Mouse (Mus musculus): ENCODE measurements around the gene Ndufa6. TPM values are rescaled to one million over a fixed set of nuclear protein-coding genes. Genes with fewer than 3 reads are reported as not detected.
A peak's percentile ranks its signal among the peaks of the same experiment; 100 is the strongest.

Gene Ndufa6
- polyA plus RNA-seq, 1 experiment from 2014 or later, result 256 TPM

- peaks cover 53% of the 10 kb centered on the region for H3K4me1 ChIP-seq
Measured at GRCm38 (mm10) chr15:82336629-82337028, 17.5 kb downstream of the Ndufa6 start.

GRCm38 (mm10) chr15:82335194-82335593, 18.9 kb downstream of the Ndufa6 start:
- Histone ChIP-seq H3K9me3 (no peaks in the 10 kb centered on the region), H3K36me3 (replicated peaks) (peaks cover 61% of the 10 kb centered on the region), H3K27ac (replicated peaks) (no peak overlapping the region), H3K27me3 (replicated peaks; ENCODE audit: low read depth, poor library complexity, severe bottlenecking) (peaks cover 9% of the 10 kb centered on the region), H3K4me3 (no peak overlapping the region), H3K4me1 (peaks cover 42% of the 10 kb centered on the region)
- 96% methylated on average over 4 of the region's 4 CpGs for WGBS
- DNase-seq (ENCODE audit: low spot score), result no peak

More at GRCm38 (mm10) chr15:82336629-82337028, 17.5 kb downstream of the Ndufa6 start:
- 0 out of 2 replicates have a peak overlapping the region, but pooled peaks have one; percentile 2 for H3K4me3 ChIP-seq
- WGBS, result 77% methylated on average over 12 of the region's 12 CpGs
- no peak overlapping the region for H3K27ac ChIP-seq (replicated peaks)
- peaks cover 24% of the 10 kb centered on the region for H3K27me3 ChIP-seq (replicated peaks; ENCODE audit: low read depth, poor library complexity, severe bottlenecking)
- no peaks in the 10 kb centered on the region for H3K9me3 ChIP-seq
- peaks cover 47% of the 10 kb centered on the region for H3K36me3 ChIP-seq (replicated peaks)
- no peak for DNase-seq (ENCODE audit: low spot score)

GRCm38 (mm10) chr15:82325382-82325781, 28.7 kb downstream of the Ndufa6 start:
- WGBS, result 68% methylated on average over 2 of the region's 2 CpGs

DNA sequence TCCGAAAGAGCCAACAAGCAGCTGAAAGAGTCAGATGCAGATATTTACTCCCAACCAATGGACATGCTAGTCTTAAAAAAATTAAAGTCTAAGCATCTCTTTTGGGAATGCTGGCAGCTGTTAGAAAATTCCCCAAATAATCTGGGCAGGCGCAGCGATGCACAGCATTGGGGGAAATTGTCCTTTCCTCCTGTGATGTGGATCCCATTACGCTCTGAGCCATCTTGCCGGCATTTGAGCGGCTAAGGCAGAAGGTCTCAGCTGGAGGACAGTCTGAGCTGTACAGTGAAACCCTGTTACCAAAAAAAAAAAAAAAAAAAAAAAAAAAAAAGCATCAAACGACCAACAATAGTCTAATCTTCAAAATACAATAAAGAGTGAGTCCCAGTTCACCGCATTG, 31.9 kb downstream of the Ndufa6 start:
- 80% methylated on average over 8 of the region's 8 CpGs for whole genome bisulfite sequencing
- peaks cover 22% of the 10 kb centered on the region for H3K4me1 ChIP-seq
- 0 out of 2 replicates have a peak, but pooled peaks cover 4% of the 10 kb centered on the region for H3K27me3 ChIP-seq (replicated peaks; ENCODE audit: low read depth, poor library complexity, severe bottlenecking)
- no peaks in the 10 kb centered on the region for H3K36me3 ChIP-seq (replicated peaks)
- H3K9me3 ChIP-seq, result no peaks in the 10 kb centered on the region
- H3K27ac ChIP-seq (replicated peaks), result no peak overlapping the region
- H3K4me3 ChIP-seq, result no peak overlapping the region
- DNase-seq (ENCODE audit: low spot score), result no peak

More at GRCm38 (mm10) chr15:82325382-82325781, 28.7 kb downstream of the Ndufa6 start:
- Histone ChIP-seq H3K4me3 (no peak overlapping the region), H3K9me3 (no peaks in the 10 kb centered on the region), H3K27ac (replicated peaks) (no peak overlapping the region), H3K4me1 (peaks cover 27% of the 10 kb centered on the region), H3K27me3 (replicated peaks; ENCODE audit: low read depth, poor library complexity, severe bottlenecking) (0 out of 2 replicates have a peak, but pooled peaks cover 4% of the 10 kb centered on the region), H3K36me3 (replicated peaks) (peaks cover 17% of the 10 kb centered on the region)
- no peak for DNase-seq (ENCODE audit: low spot score)

GRCm38 (mm10) chr15:82319613-82320012, 34.5 kb downstream of the Ndufa6 start:
- DNase-seq (ENCODE audit: low spot score), result no peak
- Histone ChIP-seq H3K36me3 (replicated peaks) (no peaks in the 10 kb centered on the region), H3K4me3 (no peak overlapping the region), H3K27me3 (replicated peaks; ENCODE audit: low read depth, poor library complexity, severe bottlenecking) (0 out of 2 replicates have a peak, but pooled peaks cover 4% of the 10 kb centered on the region), H3K4me1 (peaks cover 6% of the 10 kb centered on the region), H3K27ac (replicated peaks) (no peak overlapping the region), H3K9me3 (no peaks in the 10 kb centered on the region)
- WGBS, result 81% methylated on average over 1 of the region's 1 CpGs

- 84% methylated on average over 6 of the region's 6 CpGs for WGBS
- no peak overlapping the region for H3K27ac ChIP-seq (replicated peaks)
- DNase-seq (ENCODE audit: low spot score), result no peak
- no peaks in the 10 kb centered on the region for H3K4me1 ChIP-seq
- no peaks in the 10 kb centered on the region for H3K9me3 ChIP-seq
- no peaks in the 10 kb centered on the region for H3K36me3 ChIP-seq (replicated peaks)
- H3K27me3 ChIP-seq (replicated peaks; ENCODE audit: low read depth, poor library complexity, severe bottlenecking), result 0 out of 2 replicates have a peak, but pooled peaks cover under 1% of the 10 kb centered on the region
- H3K4me3 ChIP-seq, result no peak overlapping the region
Measured at GRCm38 (mm10) chr15:82317839-82318238, 36.3 kb downstream of the Ndufa6 start.

DNA sequence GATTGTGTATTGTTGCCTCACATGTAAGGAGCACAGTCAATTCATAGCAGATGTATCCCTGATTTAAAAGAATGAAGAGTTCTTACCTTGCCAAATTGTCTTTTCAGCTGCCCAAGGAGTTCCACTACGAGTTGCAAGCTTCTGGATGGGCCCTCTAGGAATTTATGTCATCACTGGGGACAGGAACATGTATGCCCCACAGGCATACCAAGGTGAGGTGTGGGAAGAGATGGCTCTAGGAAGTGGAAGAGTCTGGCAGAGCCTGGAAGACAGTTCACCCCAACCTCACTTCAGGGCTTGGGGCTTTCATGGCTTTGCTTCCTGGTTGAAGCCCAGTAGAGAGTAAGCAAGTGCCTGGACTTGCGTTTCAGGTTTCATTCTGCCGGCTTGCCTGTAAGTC, 45.7 kb downstream of the Ndufa6 start:
- WGBS, result 82% methylated on average over 3 of the region's 3 CpGs

DNA sequence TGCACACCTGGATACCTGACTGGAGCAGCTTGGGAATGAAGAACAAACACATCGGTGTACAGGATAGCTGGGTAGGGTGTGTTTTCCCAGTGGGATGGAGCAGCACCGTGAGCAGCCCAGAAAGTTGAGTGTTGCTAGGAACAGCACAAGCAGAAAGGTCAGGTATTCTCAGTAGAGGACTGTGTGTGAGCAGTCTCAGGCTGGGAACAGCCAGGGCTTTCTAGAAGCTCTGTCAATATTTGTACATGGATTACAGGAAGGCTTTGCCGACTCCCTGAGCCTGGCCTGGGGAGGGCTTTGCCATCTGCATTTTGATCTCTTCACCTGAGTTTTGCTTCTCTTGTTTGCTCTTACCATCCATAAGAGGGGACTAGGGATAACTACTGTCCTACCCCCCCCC, 47.0 kb downstream of the Ndufa6 start:
- DNase-seq (ENCODE audit: low spot score), result no peak
- H3K36me3 ChIP-seq (replicated peaks), result no peaks in the 10 kb centered on the region
- no peak overlapping the region for H3K4me3 ChIP-seq
- 72% methylated on average over 3 of the region's 3 CpGs for WGBS
- H3K27ac ChIP-seq (replicated peaks), result no peak overlapping the region
- no peaks in the 10 kb centered on the region for H3K9me3 ChIP-seq
- H3K4me1 ChIP-seq, result no peaks in the 10 kb centered on the region
- no peaks in the 10 kb centered on the region for H3K27me3 ChIP-seq (replicated peaks; ENCODE audit: low read depth, poor library complexity, severe bottlenecking)

More for the DNA sequence above, 45.7 kb downstream of the Ndufa6 start:
- Histone ChIP-seq H3K36me3 (replicated peaks) (no peaks in the 10 kb centered on the region), H3K9me3 (no peaks in the 10 kb centered on the region), H3K27ac (replicated peaks) (no peak overlapping the region), H3K4me1 (no peaks in the 10 kb centered on the region), H3K4me3 (no peak overlapping the region), H3K27me3 (replicated peaks; ENCODE audit: low read depth, poor library complexity, severe bottlenecking) (no peaks in the 10 kb centered on the region)
- no peak for DNase-seq (ENCODE audit: low spot score)

Small RNAs within 50 kb of the gene (microRNA-seq; reads per million reads assigned to microRNA genes)
- gene Mir7684, result not detected

Other genes with a start within 250 kb of the Ndufa6 start
- gene Ccdc134, start 226.4 kb downstream of the Ndufa6 start, polyA plus RNA-seq (2016; fragmentation: Nextera tagmentation; extraction: Ambion mirVana), result 23.4 and 24.2 TPM in 2 replicates
- 172 and 192 TPM in 2 replicates for gene Srebf2, start 207.1 kb downstream of the Ndufa6 start, polyA plus RNA-seq (2016; fragmentation: Nextera tagmentation; extraction: Ambion mirVana)
- gene Shisa8, start 141.5 kb downstream of the Ndufa6 start, polyA plus RNA-seq (2016; fragmentation: Nextera tagmentation; extraction: Ambion mirVana), result 0.35 and 0.38 TPM in 2 replicates
- 0.10 and 0.75 TPM in 2 replicates for gene Tnfrsf13c, start 130.0 kb downstream of the Ndufa6 start, polyA plus RNA-seq (2016; fragmentation: Nextera tagmentation; extraction: Ambion mirVana)
- 81.5 and 82.5 TPM in 2 replicates for gene Cenpm, start 109.6 kb downstream of the Ndufa6 start, polyA plus RNA-seq (2016; fragmentation: Nextera tagmentation; extraction: Ambion mirVana)
- gene 1500009C09Rik, start 101.9 kb downstream of the Ndufa6 start, polyA plus RNA-seq (2016; fragmentation: Nextera tagmentation; extraction: Ambion mirVana), result not detected in 2 replicates
- gene Sept3, start 79.4 kb downstream of the Ndufa6 start, polyA plus RNA-seq (2016; fragmentation: Nextera tagmentation; extraction: Ambion mirVana), result 49.4 and 55.6 TPM in 2 replicates
- 0.14 TPM in 1 of 2 replicates, not detected in the other for gene Wbp2nl, start 55.4 kb downstream of the Ndufa6 start, polyA plus RNA-seq (2016; fragmentation: Nextera tagmentation; extraction: Ambion mirVana)
- gene Naga, start 15.4 kb downstream of the Ndufa6 start, polyA plus RNA-seq (2016; fragmentation: Nextera tagmentation; extraction: Ambion mirVana), result 19.2 and 24.0 TPM in 2 replicates
- 4.9 TPM in 2 replicates for gene Pheta2, start 15.4 kb downstream of the Ndufa6 start, polyA plus RNA-seq (2016; fragmentation: Nextera tagmentation; extraction: Ambion mirVana)
- gene Smdt1, start 15.4 kb downstream of the Ndufa6 start, polyA plus RNA-seq (2016; fragmentation: Nextera tagmentation; extraction: Ambion mirVana), result 212 and 215 TPM in 2 replicates
- gene Cyp2d22, start 25.9 kb upstream of the Ndufa6 start, polyA plus RNA-seq (2016; fragmentation: Nextera tagmentation; extraction: Ambion mirVana), result 2.1 and 3.0 TPM in 2 replicates
- gene Cyp2d11, start 39.7 kb upstream of the Ndufa6 start, polyA plus RNA-seq (2016; fragmentation: Nextera tagmentation; extraction: Ambion mirVana), result not detected in 2 replicates
- gene Cyp2d10, start 52.9 kb upstream of the Ndufa6 start, polyA plus RNA-seq (2016; fragmentation: Nextera tagmentation; extraction: Ambion mirVana), result not detected in 2 replicates
- gene Cyp2d9, start 79.1 kb upstream of the Ndufa6 start, polyA plus RNA-seq (2016; fragmentation: Nextera tagmentation; extraction: Ambion mirVana), result not detected in 2 replicates
- gene Cyp2d12, start 200.8 kb upstream of the Ndufa6 start, polyA plus RNA-seq (2016; fragmentation: Nextera tagmentation; extraction: Ambion mirVana), result not detected in 2 replicates

Measured in embryonic facial prominence, embryonic 10.5 days (tissue).